Mouse (Mus musculus): ENCODE measurements around the gene Sh3kbp1.

- TF ChIP-seq CTCF (IDR thresholded peaks at IDR 0.05; ENCODE audit: low read depth) (no peak), EP300 (IDR thresholded peaks at IDR 0.05; ENCODE audit: low read depth) (no peak)
Observed at GRCm38 (mm10) chrX:159629203-159629602, 2.1 kb downstream of the Sh3kbp1 start.

Data from liver, embryonic 14.5 days (tissue).